Mouse (Mus musculus) B cell, adult 2 months (primary cell): ENCODE data around the gene Tmem86a.
A peak's percentile ranks its signal among the peaks of the same experiment; 100 is the strongest.
"Not testable (repeated sequence)": the region's sequence is repeated elsewhere in the genome, so short reads cannot be mapped to it uniquely, and the experiment has no call there.

Source experiments
- DNase-seq, 2 experiments: peaks; one replicate each; pipeline ENCODE4 v3.0.0; 2022

Tmem86a gene

GRCm38 (mm10) chr7:47050366-47050765 lies at the start of gene Tmem86a:
Gene Tmem86a (plus strand): TSS chr7:47050601.
- DNase-seq: peak; percentile 94

GRCm38 (mm10) chr7:47000644-47000983 lies 49.8 kb upstream of the Tmem86a start:
- no peak for DNase-seq

- DNase-seq: no peak
These were observed 49.1 kb upstream of the Tmem86a start for GRCm38 (mm10) chr7:47001125-47001899.

- no peak for DNase-seq
These were observed 48.5 kb upstream of the Tmem86a start for GRCm38 (mm10) chr7:47001900-47002275.

- no peak for DNase-seq
These were observed 46.8 kb upstream of the Tmem86a start for GRCm38 (mm10) chr7:47003411-47004115.

- peak; percentile 41 to 43 for DNase-seq
These were observed 43.2 kb upstream of the Tmem86a start for GRCm38 (mm10) chr7:47007109-47007780.

- DNase-seq: no peak
These were observed 42.6 kb upstream of the Tmem86a start for GRCm38 (mm10) chr7:47007818-47008167.

GRCm38 (mm10) chr7:47008168-47008993 lies 42.0 kb upstream of the Tmem86a start, which contains the start of gene Spty2d1:
Gene Spty2d1 (minus strand): TSS chr7:47008411.
- DNase-seq: peak; percentile 99

GRCm38 (mm10) chr7:47013131-47013767 lies 37.2 kb upstream of the Tmem86a start:
- peak; percentile 30 to 31 for DNase-seq

GRCm38 (mm10) chr7:47014564-47015389 lies 35.6 kb upstream of the Tmem86a start:
- DNase-seq: peak; percentile 42 to 56

GRCm38 (mm10) chr7:47015390-47016065 lies 34.9 kb upstream of the Tmem86a start:
- peak; percentile 66 to 69 for DNase-seq

- no peak for DNase-seq
These were observed 33.8 kb upstream of the Tmem86a start for GRCm38 (mm10) chr7:47016602-47017001.

GRCm38 (mm10) chr7:47017146-47017545 lies 33.3 kb upstream of the Tmem86a start:
- no peak for DNase-seq

- DNase-seq: no peak
These were observed 30.8 kb upstream of the Tmem86a start for GRCm38 (mm10) chr7:47019641-47020040.

- no peak for DNase-seq
These were observed 29.4 kb upstream of the Tmem86a start for GRCm38 (mm10) chr7:47020956-47021355.

- DNase-seq: peak; percentile 80 to 85
These were observed 27.9 kb upstream of the Tmem86a start for GRCm38 (mm10) chr7:47022482-47022881.

- peak; percentile 93 to 94 for DNase-seq
These were observed 26.9 kb upstream of the Tmem86a start for GRCm38 (mm10) chr7:47023530-47023929.

- DNase-seq: no peak
These were observed 25.9 kb upstream of the Tmem86a start for GRCm38 (mm10) chr7:47024454-47024853.

- no peak for DNase-seq
These were observed 25.0 kb upstream of the Tmem86a start for GRCm38 (mm10) chr7:47025429-47025828.

GRCm38 (mm10) chr7:47026899-47027298 lies 23.5 kb upstream of the Tmem86a start:
- DNase-seq: not testable (repeated sequence)

- no peak for DNase-seq
These were observed 22.9 kb upstream of the Tmem86a start for GRCm38 (mm10) chr7:47027520-47027919.
